Mouse (Mus musculus) embryonic facial prominence, embryonic 15.5 days (tissue): Measurements from ENCODE around the gene Nrxn2. TPM values are rescaled to one million over a fixed set of nuclear protein-coding genes. Genes with fewer than 3 reads are reported as not detected.

Experiments used
- ATAC-seq: fragments of 200-750 bp; cut with Nextera tagmentation; 2 replicates; pipeline ENCODE4 v1.8.0; 2017; ENCODE audit warnings: low read depth, moderate TSS enrichment; ENCODE audit not compliant: insufficient number of reproducible peaks, low FRiP score, low TSS enrichment
- H3K27ac ChIP-seq: fragments of 300-500 bp; sonication (generic); replicated peaks from 2 replicates; pipeline ENCODE4 v1.5.1; 2015; ENCODE audit warnings: mild to moderate bottlenecking, inconsistent platforms
- H3K27me3 ChIP-seq: fragments of 300-500 bp; sonication (generic); 2 replicates; pipeline ENCODE4 v1.6.1; 2015; ENCODE audit warnings: inconsistent platforms
- H3K36me3 ChIP-seq: fragments of 300-500 bp; sonication (generic); 2 replicates; pipeline ENCODE4 v1.6.1; 2015; ENCODE audit warnings: mild to moderate bottlenecking, inconsistent platforms
- H3K4me1 ChIP-seq: fragments of 300-500 bp; sonication (generic); 2 replicates; pipeline ENCODE4 v1.6.1; 2015; ENCODE audit warnings: inconsistent platforms
- H3K4me2 ChIP-seq: fragments of 300-500 bp; sonication (generic); replicated peaks from 2 replicates; pipeline ENCODE4 v1.6.1; 2015; ENCODE audit warnings: mild to moderate bottlenecking, inconsistent platforms
- H3K4me3 ChIP-seq: fragments of 300-500 bp; sonication (generic); replicated peaks from 2 replicates; pipeline ENCODE4 v1.5.1; 2015; ENCODE audit warnings: mild to moderate bottlenecking, inconsistent platforms
- H3K9ac ChIP-seq: fragments of 300-500 bp; sonication (generic); 2 replicates; pipeline ENCODE4 v1.6.1; 2015; ENCODE audit warnings: inconsistent platforms
- H3K9me3 ChIP-seq: fragments of 300-500 bp; sonication (generic); replicated peaks from 2 replicates; pipeline ENCODE4 v1.6.1; 2016; ENCODE audit warnings: inconsistent platforms
- WGBS: fragments of 180-500 bp; shearing (Covaris S2); methylation state at CpG from one replicate; pipeline ENCODE4 v1.1.7; 2015; 5-methylcytosine and 5-hydroxymethylcytosine counted together
- microRNA-seq: library from miRNA; unstranded; fragments of <30 nt; microRNA quantifications from one replicate; pipeline ENCODE4, GENCODE M21; 2016; ENCODE audit warnings: borderline number of aligned reads
- polyA plus RNA-seq: library from polyadenylated mRNA; unstranded; fragments of >200 nt; fragmentation: Nextera tagmentation; extraction: Ambion mirVana; gene quantifications from 2 replicates; pipeline ENCODE4 v1.2.1, GENCODE M21; 2015

Nrxn2 gene
- polyA plus RNA-seq, 1 experiment from 2014 or later = 1.8 TPM

DNA sequence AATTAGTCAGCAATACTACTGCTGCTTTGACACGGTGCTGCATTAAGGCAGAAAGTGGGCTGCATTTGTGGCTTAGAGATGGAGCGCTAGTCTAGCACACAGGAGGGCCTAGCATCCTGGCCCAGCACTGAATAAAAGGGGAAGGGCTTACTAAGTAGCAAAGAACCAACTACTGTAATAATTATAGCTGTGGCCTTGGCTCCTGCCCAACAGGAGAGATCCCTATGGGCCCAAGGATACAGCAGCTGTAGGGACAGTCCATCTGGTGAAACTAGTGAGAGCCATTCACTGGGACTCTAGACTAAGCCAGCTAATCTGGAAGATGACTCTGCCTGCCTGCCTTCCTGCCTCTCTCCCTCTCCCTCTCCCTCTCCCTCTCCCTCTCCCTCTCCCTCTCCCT, 147.9 kb downstream of the Nrxn2 start:
- H3K4me3 ChIP-seq = no peak overlapping the region
- H3K4me1 ChIP-seq = no peaks in the 10 kb centered on the region
- no peak for ATAC-seq
- H3K27me3 ChIP-seq = no peaks in the 10 kb centered on the region
- no peaks in the 10 kb centered on the region for H3K9me3 ChIP-seq
- no peak overlapping the region for H3K4me2 ChIP-seq
- H3K36me3 ChIP-seq = no peaks in the 10 kb centered on the region
- no peak overlapping the region for H3K27ac ChIP-seq
- no peak overlapping the region for H3K9ac ChIP-seq
- WGBS = 76% methylated on average over 2 of the region's 2 CpGs

DNA sequence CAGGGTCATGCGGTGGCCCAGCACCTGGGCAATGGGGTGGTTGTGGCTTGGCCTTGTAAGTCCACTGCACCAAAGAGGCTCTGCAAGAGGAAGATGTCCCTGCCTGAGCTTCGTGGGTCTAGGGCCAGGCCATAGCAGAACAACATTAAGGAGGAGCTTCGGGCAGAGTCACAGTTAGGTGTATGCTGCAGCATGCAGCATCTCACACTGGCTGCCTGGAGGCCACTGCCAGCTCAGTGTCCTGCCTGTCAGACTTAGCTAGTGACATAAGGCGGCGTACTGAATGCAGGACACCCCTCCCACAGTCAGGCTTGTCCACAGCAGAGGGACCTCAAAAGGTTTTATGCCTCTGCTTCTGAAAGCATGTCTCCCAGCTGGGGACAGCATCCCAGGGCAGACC, 150.5 kb downstream of the Nrxn2 start:
- 69% methylated on average over 5 of the region's 5 CpGs for WGBS
- 0 out of 2 replicates have a peak, but pooled peaks cover 4% of the 10 kb centered on the region for H3K27me3 ChIP-seq
- H3K9ac ChIP-seq = no peak overlapping the region
- H3K4me2 ChIP-seq = no peak overlapping the region
- H3K4me3 ChIP-seq = no peak overlapping the region
- H3K4me1 ChIP-seq = no peaks in the 10 kb centered on the region
- no peak overlapping the region for H3K27ac ChIP-seq
- H3K36me3 ChIP-seq = no peaks in the 10 kb centered on the region
- ATAC-seq = no peak
- no peaks in the 10 kb centered on the region for H3K9me3 ChIP-seq

DNA sequence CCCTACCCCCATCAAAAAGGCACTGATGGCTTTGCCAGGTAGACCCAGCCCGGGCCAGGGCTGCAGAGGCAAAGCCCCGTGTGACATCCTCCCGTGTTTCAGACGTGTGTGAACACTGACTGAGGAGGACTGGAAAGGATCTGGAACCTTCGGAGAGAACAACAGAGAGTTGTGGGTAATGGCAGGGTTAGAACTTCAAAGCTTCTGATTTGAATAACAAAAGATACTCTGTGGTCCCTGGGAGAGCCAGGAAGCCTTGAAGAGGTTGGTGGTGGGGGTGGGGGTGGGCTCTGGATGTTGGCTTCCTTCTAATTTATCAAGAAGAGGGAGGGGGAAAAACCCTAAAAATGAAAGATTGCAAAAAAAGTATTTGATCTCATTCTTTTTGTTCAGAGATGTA, 151.0 kb downstream of the Nrxn2 start:
- Histone ChIP-seq H3K4me3 (no peak overlapping the region), H3K27me3 (0 out of 2 replicates have a peak, but pooled peaks cover 4% of the 10 kb centered on the region), H3K4me2 (no peak overlapping the region), H3K36me3 (no peaks in the 10 kb centered on the region), H3K9ac (no peak overlapping the region), H3K27ac (no peak overlapping the region), H3K4me1 (no peaks in the 10 kb centered on the region), H3K9me3 (no peaks in the 10 kb centered on the region)
- WGBS = 29% methylated on average over 5 of the region's 5 CpGs
- no peak for ATAC-seq

DNA sequence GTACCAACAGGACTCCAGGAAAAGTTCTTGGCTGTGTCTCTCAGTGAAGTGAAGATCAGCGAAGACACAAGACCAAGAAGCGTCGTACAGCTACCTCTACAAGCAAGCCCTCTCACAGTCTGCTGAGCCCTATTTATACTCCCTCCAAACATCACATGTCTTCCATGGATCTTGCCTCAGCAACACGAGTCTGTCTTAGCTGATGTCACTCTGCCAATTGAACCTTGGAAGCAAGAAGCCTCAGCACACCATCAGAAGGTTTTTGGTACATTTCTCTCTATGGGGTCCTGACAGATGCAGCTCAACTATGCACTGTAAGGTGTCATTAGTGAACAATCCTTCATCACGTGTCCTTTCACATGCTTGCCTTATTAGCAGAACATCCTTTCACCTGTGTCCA, 152.9 kb downstream of the Nrxn2 start:
- Histone ChIP-seq H3K9me3 (no peaks in the 10 kb centered on the region), H3K36me3 (no peaks in the 10 kb centered on the region), H3K27ac (no peak overlapping the region), H3K4me1 (0 out of 2 replicates have a peak, but pooled peaks cover under 1% of the 10 kb centered on the region), H3K4me2 (no peak overlapping the region), H3K27me3 (0 out of 2 replicates have a peak, but pooled peaks cover 4% of the 10 kb centered on the region), H3K4me3 (no peak overlapping the region), H3K9ac (no peak overlapping the region)
- ATAC-seq = no peak
- 72% methylated on average over 5 of the region's 5 CpGs for WGBS

DNA sequence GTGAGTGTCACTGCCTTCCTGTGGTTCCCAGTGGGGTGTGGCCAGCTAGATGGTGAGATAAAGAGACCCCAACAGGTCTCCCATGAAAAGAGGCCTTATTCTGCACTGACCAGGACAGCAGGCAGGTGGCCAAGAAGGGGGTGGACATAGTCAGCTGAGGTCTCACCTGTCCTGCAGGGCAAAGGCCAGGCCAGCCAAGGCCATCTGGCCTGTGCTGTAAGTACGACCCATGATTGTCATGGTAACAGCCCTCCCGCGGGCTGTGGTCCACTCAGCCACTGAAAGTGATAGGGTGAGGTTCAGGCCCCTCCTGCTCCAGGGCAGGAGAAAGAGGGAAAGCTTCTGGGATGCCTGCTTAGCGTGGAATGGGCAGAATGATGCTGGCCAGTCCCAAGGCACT, 153.5 kb downstream of the Nrxn2 start:
- Histone ChIP-seq H3K9ac (no peak overlapping the region), H3K4me3 (no peak overlapping the region), H3K9me3 (no peaks in the 10 kb centered on the region), H3K27ac (no peak overlapping the region), H3K27me3 (0 out of 2 replicates have a peak, but pooled peaks cover 4% of the 10 kb centered on the region), H3K4me1 (peaks cover 6% of the 10 kb centered on the region; the same call in 1 of the 2 replicates), H3K4me2 (no peak overlapping the region), H3K36me3 (no peaks in the 10 kb centered on the region)
- no peak for ATAC-seq
- 30% methylated on average over 4 of the region's 4 CpGs for WGBS

Small RNA genes lying within 50 kb of the gene (microRNA-seq; reads per million reads assigned to microRNA genes)
- gene Gm26460 = not detected

Other genes starting within 250 kb of the Nrxn2 start
- gene Majin, start 234.3 kb upstream of the Nrxn2 start, polyA plus RNA-seq = 0.11 and 0.13 TPM in 2 replicates
- 2.5 and 3.3 TPM in 2 replicates for gene Gpha2, start 192.4 kb upstream of the Nrxn2 start, polyA plus RNA-seq
- gene Ppp2r5b, start 182.9 kb upstream of the Nrxn2 start, polyA plus RNA-seq = 39.2 and 39.7 TPM in 2 replicates
- gene Atg2a, start 177.1 kb upstream of the Nrxn2 start, polyA plus RNA-seq = 10.3 and 11.0 TPM in 2 replicates
- gene Ehd1, start 142.0 kb upstream of the Nrxn2 start, polyA plus RNA-seq = 77.2 and 83.5 TPM in 2 replicates
- 1.5 and 2.5 TPM in 2 replicates for gene Cdc42bpg, start 112.3 kb upstream of the Nrxn2 start, polyA plus RNA-seq
- 82.1 and 91.7 TPM in 2 replicates for gene Men1, start 83.8 kb upstream of the Nrxn2 start, polyA plus RNA-seq
- gene Map4k2, start 77.6 kb upstream of the Nrxn2 start, polyA plus RNA-seq = 15.6 and 16.7 TPM in 2 replicates
- 132 and 145 TPM in 2 replicates for gene Sf1, start 55.0 kb upstream of the Nrxn2 start, polyA plus RNA-seq
- 35.6 and 38.9 TPM in 2 replicates for gene Pygm, start 34.3 kb upstream of the Nrxn2 start, polyA plus RNA-seq
- 39.9 and 45.0 TPM in 2 replicates for gene Rasgrp2, start 19.4 kb upstream of the Nrxn2 start, polyA plus RNA-seq
- not detected in 2 replicates for gene Slc22a12, start 124.3 kb downstream of the Nrxn2 start, polyA plus RNA-seq